Mouse (Mus musculus) heart, adult 9 months (tissue): ENCODE measurements around the gene Rad23a.
A peak's percentile ranks its signal among the peaks of the same experiment; 100 is the strongest.

Experiments used
- DNase-seq, 2 experiments: peaks; one replicate each; pipeline ENCODE4 v3.0.0; 2022; ENCODE audit warnings: low spot score in 2 of 2

Gene Rad23a

DNA sequence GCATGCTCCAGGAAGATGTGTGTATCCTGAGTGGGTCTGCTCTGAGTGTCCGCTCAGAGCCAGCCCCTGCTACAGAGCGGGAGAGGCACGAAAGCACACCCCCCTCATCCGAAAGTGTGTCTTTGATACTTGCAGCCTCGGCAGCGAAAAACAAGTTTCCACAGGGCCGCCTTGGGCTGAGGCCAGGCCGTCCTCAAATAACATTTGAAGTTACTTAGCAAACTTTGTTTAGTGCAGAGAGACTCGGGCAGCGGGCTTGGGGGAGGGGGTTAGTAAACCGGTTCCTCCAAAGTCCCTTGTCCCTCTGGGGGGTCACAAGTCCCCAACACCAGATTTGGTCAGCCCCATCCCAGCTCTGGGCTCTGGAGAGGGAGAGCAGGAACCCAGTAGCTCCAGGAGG, 51.6 kb downstream of the Rad23a start:
- peak; percentile 74 to 85 for DNase-seq

DNA sequence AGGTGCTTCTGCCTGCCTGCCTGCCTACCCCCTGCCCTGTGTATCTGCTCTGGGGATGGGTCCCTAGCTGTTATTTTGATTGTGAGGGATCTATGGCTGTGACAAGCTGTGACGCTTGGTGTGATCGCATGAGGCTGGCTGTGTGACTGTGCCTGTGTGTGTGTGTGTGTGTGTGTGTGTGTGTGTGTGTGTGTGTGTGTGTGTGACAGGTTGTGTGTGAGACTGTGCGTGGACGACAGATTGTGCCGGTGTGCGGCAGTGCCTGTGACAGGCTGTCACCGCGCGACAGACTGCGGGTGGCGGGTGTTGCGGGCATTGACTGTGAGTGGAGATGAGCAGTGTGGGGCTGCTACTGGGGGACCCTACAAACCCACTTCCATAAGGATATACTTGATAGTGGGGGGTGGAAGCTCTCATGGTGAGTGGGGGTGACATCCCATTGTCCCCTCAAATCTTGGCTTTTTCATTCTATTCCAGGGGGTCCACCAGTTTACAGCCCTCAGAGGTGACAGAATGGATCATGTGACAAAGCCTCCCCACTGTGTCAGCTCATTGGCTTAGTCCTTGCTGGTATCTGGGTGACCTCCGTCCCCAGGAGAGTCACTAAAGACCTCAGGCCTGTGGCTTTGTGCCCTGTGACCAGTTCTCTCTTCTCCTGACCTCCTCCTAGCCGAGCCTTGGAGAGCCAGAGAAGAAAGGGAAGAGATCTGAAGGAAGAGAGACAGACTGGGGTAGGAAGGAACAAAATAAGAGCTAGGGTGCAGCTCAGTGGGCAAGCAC, 52.8 kb downstream of the Rad23a start:
- no peak for DNase-seq

DNA sequence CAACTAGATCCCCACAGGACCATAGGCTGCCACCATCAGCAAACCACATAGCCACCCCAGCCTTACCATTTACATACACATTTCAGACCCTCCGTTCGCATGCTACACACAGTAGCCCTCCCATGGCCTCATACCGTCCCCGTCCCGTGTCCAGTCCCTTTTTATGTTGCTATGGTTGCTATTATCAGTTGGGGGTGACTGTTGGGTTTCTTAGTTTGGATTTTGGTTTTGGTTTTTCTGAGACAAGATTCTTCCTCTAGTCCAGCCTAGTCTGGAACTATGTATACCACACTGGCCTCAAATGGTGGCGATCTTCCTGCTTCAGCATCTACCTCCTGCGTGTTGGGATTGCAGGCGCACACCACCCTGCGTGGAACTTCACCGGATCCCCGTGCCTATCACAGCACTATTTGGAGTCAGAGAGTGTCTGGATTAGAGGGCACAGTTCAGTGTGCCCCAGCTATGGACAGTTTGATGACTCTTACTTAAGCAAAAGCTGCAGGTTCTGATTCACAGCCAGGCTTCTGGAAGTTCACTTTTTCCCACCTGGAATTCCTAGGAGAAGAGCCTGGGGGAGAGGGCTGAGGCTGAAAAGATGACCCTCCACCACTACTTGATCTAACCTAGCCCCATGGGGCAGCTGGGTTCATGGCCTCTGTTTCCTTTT, 53.5 kb downstream of the Rad23a start:
- no peak for DNase-seq

DNA sequence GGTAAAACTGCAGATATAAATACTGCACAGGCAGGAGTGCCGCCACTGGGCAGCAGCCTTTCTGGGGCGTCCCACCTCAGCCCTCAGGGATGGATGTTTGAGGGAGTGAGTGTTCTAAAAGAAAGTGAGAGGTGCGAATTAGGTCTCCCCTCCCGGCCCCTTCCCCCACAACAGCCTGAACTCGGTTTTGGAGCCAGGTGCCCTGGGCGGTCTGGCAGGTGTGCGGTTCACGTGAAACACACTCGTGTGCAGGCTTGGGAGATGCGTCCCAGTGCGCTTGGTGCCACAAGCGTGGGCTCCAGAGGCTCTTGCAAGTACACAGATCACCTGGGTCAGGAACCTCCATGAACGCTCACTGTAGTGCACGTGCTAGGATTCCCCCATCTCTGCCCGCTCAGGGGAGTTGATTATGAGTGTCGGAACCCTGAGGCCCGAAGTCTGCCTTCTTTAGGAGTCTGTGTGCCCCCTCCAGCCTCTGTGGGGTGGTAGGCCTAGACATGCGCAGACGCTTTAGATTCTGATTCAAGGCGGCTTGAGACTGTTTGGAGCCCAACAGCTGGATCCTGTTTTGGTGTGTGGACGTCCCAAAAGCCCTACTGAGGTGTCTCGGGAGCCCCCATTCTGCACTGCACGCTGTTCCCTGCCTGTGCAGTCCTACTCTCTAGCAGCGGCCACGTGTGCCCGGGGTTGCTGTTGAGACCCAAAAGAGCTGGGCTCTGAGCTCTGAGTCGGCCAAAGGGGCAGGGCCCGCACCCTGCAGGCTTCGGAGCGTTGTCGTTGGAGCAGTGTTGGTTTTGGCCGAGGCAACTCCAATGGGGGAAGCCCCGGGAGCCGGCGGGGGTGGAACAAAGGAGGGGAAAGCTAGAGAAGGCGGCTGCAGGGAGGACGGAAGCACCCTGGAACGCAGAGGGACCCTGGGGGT, 54.4 kb downstream of the Rad23a start:
- peak; percentile 83 to 85 for DNase-seq

DNA sequence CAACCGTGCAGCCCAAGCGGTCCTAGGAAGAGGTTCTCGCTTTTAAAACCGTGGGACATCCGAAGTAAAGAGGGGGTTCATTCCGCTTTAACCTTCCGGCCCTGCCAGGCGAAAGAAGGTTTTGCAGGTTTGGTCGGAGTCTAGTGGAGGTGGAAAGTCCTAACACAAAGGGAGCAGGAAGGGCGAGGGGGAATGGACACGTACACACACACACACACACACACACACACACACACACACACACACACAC, 55.0 kb downstream of the Rad23a start:
- DNase-seq = no peak

DNA sequence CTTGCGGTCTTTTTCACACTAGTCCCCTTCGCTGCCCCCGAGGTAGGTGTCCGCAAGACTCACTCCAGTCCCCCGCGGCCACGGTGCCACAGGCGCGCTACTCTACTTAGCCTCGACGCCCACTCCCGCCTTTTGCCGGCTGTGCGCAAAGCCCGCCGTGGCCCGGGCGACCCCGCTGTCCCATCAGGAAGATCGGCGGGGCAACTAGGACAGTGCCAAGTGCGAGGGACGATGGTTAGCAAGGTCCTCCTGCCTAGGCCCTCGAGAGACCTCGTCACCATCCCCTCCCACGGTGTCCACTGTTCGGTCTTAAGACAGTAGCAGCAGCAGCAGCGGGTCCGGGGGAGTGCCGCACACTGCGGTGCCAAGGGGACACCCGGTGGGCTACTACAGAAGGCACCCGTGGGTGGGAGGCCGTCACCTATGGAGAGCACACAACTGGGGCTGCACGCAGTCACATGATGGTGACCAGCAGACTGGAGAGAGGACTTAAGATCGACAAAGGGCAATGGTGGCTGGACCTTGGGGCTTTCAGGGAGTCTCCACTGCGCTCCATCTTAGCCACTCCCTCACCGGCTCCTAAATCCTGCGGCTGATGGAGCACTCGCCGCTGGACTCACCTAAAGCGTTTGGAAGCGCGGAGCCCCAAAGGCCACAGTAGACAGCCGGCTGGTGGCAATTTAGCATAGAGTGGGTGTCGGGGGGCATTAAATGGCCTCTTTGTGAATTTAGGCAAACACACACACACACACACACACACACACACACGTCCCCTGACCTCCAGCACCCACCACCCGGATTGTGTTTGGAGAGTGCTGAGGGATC, 55.6 kb downstream of the Rad23a start:
- no peak for DNase-seq
